Mouse (Mus musculus) G1E (cell line): Measurements from ENCODE around the gene Syn3.
A peak's percentile ranks its signal among the peaks of the same experiment; 100 is the strongest.

Experiments
- CTCF ChIP-seq: IDR thresholded peaks from 2 replicates; pipeline ENCODE4 v1.5.1; 2012; ENCODE audit warnings: low read depth, low read length, inconsistent platforms, mixed read lengths
- GATA1 ChIP-seq: IDR thresholded peaks from 2 replicates; pipeline ENCODE4 v1.6.1; 2012; ENCODE audit warnings: borderline replicate concordance, low read length, inconsistent platforms, mixed read lengths
- GATA2 ChIP-seq: IDR thresholded peaks from 2 replicates; pipeline ENCODE4 v1.6.1; 2012; ENCODE audit warnings: low read depth, low read length, inconsistent platforms, borderline replicate concordance
- POLR2AphosphoS5 ChIP-seq: IDR thresholded peaks from 2 replicates; pipeline ENCODE4 v1.6.1; 2012; ENCODE audit warnings: low read depth, low read length, inconsistent platforms; ENCODE audit not compliant: insufficient replicate concordance
- TAL1 ChIP-seq: conservative IDR thresholded peaks from 2 replicates; pipeline ENCODE4 v1.6.1; 2012; ENCODE audit warnings: low read depth, low read length, inconsistent platforms, mixed read lengths

DNA sequence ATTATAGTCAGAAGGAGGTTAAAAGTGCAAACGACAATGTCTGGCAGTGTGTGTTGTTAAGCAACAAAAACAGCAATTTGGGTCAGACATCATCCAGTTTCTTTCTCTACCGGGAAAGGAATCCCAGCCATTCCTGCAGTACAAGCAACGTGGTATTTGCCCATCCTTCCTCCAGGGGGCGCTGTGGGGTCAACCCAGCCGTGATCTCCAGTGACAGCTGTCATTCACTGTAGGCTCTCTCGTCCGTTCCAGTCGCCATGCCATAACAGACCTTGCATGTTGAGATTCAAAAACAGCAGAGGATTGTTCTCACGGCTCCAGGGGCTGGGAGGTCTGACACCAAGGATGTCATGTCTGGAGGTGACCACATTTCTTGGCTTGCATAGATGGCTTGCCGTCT, 406.8 kb downstream of the Syn3 start:
- peak; percentile 89 for TF ChIP-seq CTCF
- TF ChIP-seq GATA1, result no peak
- TF ChIP-seq TAL1, result no peak
- no peak for TF ChIP-seq POLR2AphosphoS5
- no peak for TF ChIP-seq GATA2
